Mouse (Mus musculus) embryonic fibroblast, embryonic 13.5 days (primary cell): ENCODE results near the gene Apob.

ENCODE experiments used
- CTCF ChIP-seq: IDR thresholded peaks from 2 replicates; pipeline ENCODE4 v1.5.1; 2011; ENCODE audit warnings: mild to moderate bottlenecking, control low read depth, low read length, moderate library complexity, borderline replicate concordance; ENCODE audit not compliant: insufficient read depth
- POLR2A ChIP-seq: IDR thresholded peaks from 2 replicates; pipeline ENCODE4 v1.6.1; 2011; ENCODE audit warnings: low read depth, mild to moderate bottlenecking, control low read depth, low read length, moderate library complexity

DNA sequence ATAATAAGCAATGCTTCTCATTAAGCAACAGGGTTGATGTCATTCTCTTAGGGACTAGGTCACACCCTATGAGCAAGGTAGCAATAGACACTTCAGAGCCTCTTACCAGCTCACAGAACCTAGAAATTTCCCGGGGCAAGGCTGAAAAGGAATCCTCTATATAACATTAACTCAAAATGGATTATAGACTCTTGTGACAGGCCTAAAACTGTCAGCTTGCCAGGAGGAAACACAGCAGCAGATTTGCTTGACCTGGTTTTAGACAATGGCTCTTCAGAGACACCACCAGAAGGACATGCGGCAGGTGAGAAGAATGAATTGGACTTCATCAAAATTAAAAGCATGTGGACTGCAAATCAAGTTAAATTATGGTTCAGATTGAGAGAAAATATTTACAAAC lies 7.1 kb upstream of the Apob start:
- TF ChIP-seq POLR2A (no peak), CTCF (no peak)
